Mouse (Mus musculus) limb, embryonic 14.5 days (tissue): ENCODE measurements around the gene Eci1. TPM values are rescaled to one million over a fixed set of nuclear protein-coding genes. Genes with fewer than 3 reads are reported as not detected.
A peak's percentile ranks its signal among the peaks of the same experiment; 100 is the strongest.

Source experiments
- ATAC-seq: fragments of 200-750 bp; cut with Nextera tagmentation; 2 replicates; pipeline ENCODE4 v1.8.0; 2017; ENCODE audit warnings: low read depth, moderate number of reproducible peaks, moderate TSS enrichment; ENCODE audit not compliant: low FRiP score
- DNase-seq: peaks from one replicate; pipeline ENCODE4 v3.0.0-alpha.2; 2015; ENCODE audit warnings: low spot score
- H3K27ac ChIP-seq: fragments of 300-500 bp; sonication (generic); replicated peaks from 2 replicates; pipeline ENCODE4 v1.5.1; 2014; ENCODE audit warnings: low read depth, mild to moderate bottlenecking, low read length, moderate library complexity, mixed read lengths
- H3K27me3 ChIP-seq: fragments of 300-500 bp; sonication (generic); 2 replicates; pipeline ENCODE4 v1.6.1; 2014; ENCODE audit warnings: low read length, mixed read lengths; ENCODE audit not compliant: control insufficient read depth, insufficient read depth
- H3K36me3 ChIP-seq: fragments of 300-500 bp; sonication (generic); 2 replicates; pipeline ENCODE4 v1.6.1; 2014; ENCODE audit warnings: mild to moderate bottlenecking, low read length, moderate library complexity, mixed read lengths; ENCODE audit not compliant: control insufficient read depth, insufficient read depth
- H3K4me1 ChIP-seq: fragments of 300-500 bp; sonication (generic); 2 replicates; pipeline ENCODE4 v1.6.1; 2014; ENCODE audit warnings: antibody characterized with exemption, low read length, mixed read lengths; ENCODE audit not compliant: control insufficient read depth, insufficient read depth
- H3K4me2 ChIP-seq: fragments of 300-500 bp; sonication (generic); replicated peaks from 2 replicates; pipeline ENCODE4 v1.6.1; 2014; ENCODE audit warnings: low read depth, mild to moderate bottlenecking, low read length, moderate library complexity; ENCODE audit not compliant: severe bottlenecking
- H3K4me3 ChIP-seq: fragments of 300-500 bp; sonication (generic); replicated peaks from 2 replicates; pipeline ENCODE4 v1.5.1; 2014; ENCODE audit warnings: low read length
- H3K9ac ChIP-seq: fragments of 300-500 bp; sonication (generic); 2 replicates; pipeline ENCODE4 v1.6.1; 2014; ENCODE audit warnings: mild to moderate bottlenecking, low read depth, low read length, moderate library complexity; ENCODE audit not compliant: severe bottlenecking
- H3K9me3 ChIP-seq: fragments of 300-500 bp; sonication (generic); 2 replicates; pipeline ENCODE4 v1.6.1; 2016; ENCODE audit warnings: low read length; ENCODE audit not compliant: control insufficient read depth
- POLR2A ChIP-seq: fragments of 200-500 bp; IDR thresholded peaks from 2 replicates; pipeline ENCODE4 v1.8.0; 2012; ENCODE audit warnings: inconsistent platforms, mild to moderate bottlenecking, moderate library complexity, borderline replicate concordance; ENCODE audit not compliant: insufficient read depth, insufficient read length; ENCODE audit errors: extremely low read depth
- WGBS: fragments of 180-500 bp; shearing (Covaris S2); extraction: QIAGEN DNeasy Blood & Tissue Kit; methylation state at CpG from one replicate; pipeline ENCODE4 v1.1.7; 2014; 5-methylcytosine and 5-hydroxymethylcytosine counted together
- polyA plus RNA-seq, 2 experiments: library from polyadenylated mRNA; depleted of rRNA in 1 of 2; stranded (reverse) in 1 of 2; unstranded in 1 of 2; fragments of >200 nt; fragmentation: Nextera tagmentation in 1 of 2; extraction: Ambion mirVana in 1 of 2; gene quantifications; 2 replicates each; pipeline versions ENCODE4 v1.2.1 to v1.2.3; 2012 to 2014

The Eci1 gene
- polyA plus RNA-seq, 2 experiments: 48.5 to 51.7 TPM

DNA sequence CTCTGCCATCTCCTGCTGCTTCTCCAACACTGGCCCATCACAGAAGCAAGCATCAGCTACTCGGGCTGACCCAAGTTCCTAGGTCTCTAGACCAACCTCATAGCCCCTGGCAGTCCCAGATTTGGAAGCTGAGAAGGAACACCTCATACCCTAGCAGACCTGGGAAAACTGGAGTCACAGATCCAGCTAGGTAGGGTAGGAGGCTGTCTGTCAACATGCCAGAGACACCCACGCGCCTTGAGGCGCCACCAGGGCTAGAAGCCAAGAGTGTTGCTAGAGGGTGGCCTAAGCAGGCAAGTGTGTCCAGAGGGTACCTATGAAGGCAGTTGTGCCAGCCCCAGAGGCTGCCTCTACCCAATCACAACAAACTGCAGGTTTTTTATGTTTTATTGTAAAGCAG is 17.0 kb downstream of the Eci1 start:
- no peaks in the 10 kb centered on the region for H3K9me3 ChIP-seq
- no peak overlapping the region for H3K4me3 ChIP-seq
- H3K9ac ChIP-seq: no peak overlapping the region
- no peak for TF ChIP-seq POLR2A
- no peaks in the 10 kb centered on the region for H3K4me1 ChIP-seq
- no peaks in the 10 kb centered on the region for H3K27me3 ChIP-seq
- WGBS: 95% methylated on average over 4 of the region's 4 CpGs
- no peak overlapping the region for H3K4me2 ChIP-seq
- DNase-seq: no peak
- H3K27ac ChIP-seq: no peak overlapping the region
- ATAC-seq: no peak
- H3K36me3 ChIP-seq: peaks cover 86% of the 10 kb centered on the region

DNA sequence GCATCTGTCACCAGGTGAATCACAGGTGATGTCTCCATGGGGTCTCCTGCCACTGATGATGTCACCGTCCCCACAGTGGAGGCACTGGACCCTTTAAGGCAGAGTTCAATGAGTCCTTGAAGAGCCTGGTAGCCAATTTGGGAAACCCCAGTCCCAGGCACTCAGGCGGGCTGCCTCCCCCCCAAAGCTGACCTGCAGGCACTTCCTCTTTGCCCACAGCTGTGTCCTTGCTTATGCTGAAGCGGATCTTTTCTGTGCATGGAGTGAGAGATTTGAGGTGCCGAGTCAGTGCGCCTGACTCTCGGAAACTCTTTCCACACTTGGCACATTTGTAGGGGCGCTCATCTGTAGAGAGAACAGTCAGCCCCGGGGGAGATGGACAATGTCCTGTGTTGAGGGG is 20.1 kb downstream of the Eci1 start:
- H3K27ac ChIP-seq: no peak overlapping the region
- TF ChIP-seq POLR2A: no peak
- no peaks in the 10 kb centered on the region for H3K4me1 ChIP-seq
- no peak for ATAC-seq
- H3K9me3 ChIP-seq: no peaks in the 10 kb centered on the region
- H3K4me3 ChIP-seq: no peak overlapping the region
- DNase-seq: no peak
- no peak overlapping the region for H3K4me2 ChIP-seq
- 95% methylated on average over 8 of the region's 8 CpGs for WGBS
- H3K27me3 ChIP-seq: no peaks in the 10 kb centered on the region
- no peak overlapping the region for H3K9ac ChIP-seq
- H3K36me3 ChIP-seq: peaks cover 96% of the 10 kb centered on the region

DNA sequence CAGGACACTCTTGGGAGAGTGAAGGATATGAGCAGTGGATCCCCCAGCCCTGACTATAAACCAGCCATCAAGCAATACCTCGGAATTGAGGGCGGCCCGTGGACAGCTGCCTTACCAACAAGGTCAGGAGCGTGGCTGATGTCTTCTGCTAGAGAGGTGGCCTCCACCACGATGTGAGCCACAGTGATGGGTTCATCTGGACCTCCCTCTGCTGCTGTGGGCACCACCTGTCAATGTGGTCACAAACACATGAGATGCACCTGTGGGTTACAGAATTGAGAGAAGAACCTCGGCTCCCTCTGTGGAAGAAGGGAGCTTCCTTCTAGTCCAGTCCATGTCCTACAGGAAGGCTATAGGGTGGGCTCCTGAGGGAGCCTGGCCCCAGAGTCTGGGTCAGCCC is 23.1 kb downstream of the Eci1 start:
- Histone ChIP-seq H3K9ac (no peak overlapping the region), H3K9me3 (no peaks in the 10 kb centered on the region), H3K4me2 (no peak overlapping the region), H3K36me3 (peaks cover 71% of the 10 kb centered on the region), H3K4me3 (no peak overlapping the region), H3K4me1 (peaks cover 12% of the 10 kb centered on the region), H3K27ac (no peak overlapping the region), H3K27me3 (no peaks in the 10 kb centered on the region)
- ATAC-seq (no peak), DNase-seq (no peak)
- TF ChIP-seq POLR2A: no peak
- WGBS: 89% methylated on average over 6 of the region's 6 CpGs

DNA sequence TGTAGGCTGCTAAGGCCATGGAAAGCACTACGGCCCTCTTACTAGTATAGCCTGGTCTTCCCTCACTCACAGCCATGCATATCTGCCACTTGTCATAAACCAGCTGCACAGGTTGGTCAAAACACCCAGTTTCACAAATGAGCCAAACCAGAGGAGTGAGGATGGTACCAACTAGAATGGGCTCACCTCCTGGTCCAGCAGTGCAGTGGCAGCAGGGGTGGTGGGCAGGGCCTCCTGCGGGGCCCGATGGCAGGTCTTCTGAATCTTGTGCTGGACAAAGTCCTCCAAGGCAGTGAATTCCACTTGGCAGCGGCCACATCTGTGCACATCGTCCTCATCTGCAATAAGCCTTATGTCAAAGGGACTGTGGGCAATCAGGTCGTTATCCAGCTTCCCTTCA is 24.8 kb downstream of the Eci1 start:
- Histone ChIP-seq H3K4me2 (no peak overlapping the region), H3K9me3 (no peaks in the 10 kb centered on the region), H3K27me3 (no peaks in the 10 kb centered on the region), H3K27ac (no peak overlapping the region), H3K36me3 (peaks cover 54% of the 10 kb centered on the region), H3K4me3 (no peak overlapping the region), H3K4me1 (peaks cover 12% of the 10 kb centered on the region), H3K9ac (no peak overlapping the region)
- TF ChIP-seq POLR2A: no peak
- DNase-seq (no peak), ATAC-seq (no peak)
- WGBS: 90% methylated on average over 6 of the region's 6 CpGs

DNA sequence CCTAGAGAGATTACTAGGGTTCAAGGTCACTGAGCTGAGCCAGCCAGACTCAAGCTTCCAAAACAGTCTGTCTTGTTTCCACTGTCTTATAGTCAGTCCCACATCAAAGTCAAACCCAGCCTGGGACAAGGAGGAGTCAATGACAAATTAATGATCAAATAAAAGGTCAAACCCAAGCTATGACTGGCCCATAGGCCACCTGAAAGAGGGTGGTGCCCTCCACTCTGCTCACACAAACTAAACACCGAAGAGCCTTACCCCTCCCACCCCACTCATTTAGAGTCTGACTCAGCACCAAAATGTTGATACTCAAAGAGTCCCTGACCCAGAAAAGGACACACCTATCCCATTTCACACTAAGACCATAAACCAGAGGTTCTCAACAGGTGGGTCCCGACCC is 26.9 kb downstream of the Eci1 start:
- Histone ChIP-seq H3K9me3 (no peaks in the 10 kb centered on the region), H3K27me3 (no peaks in the 10 kb centered on the region), H3K4me3 (no peak overlapping the region), H3K27ac (no peak overlapping the region), H3K36me3 (peaks cover 32% of the 10 kb centered on the region), H3K9ac (no peak overlapping the region), H3K4me1 (peaks cover 12% of the 10 kb centered on the region), H3K4me2 (no peak overlapping the region)
- WGBS: 73% methylated on average over 2 of the region's 2 CpGs
- DNase-seq (no peak), ATAC-seq (no peak)
- no peak for TF ChIP-seq POLR2A

GRCm38 (mm10) chr17:24454218-24454755 is 27.8 kb downstream of the Eci1 start:
- Histone ChIP-seq H3K4me3 (peak overlapping the region; percentile 87), H3K9ac (peak overlapping the region; percentile 89), H3K27me3 (no peaks in the 10 kb centered on the region), H3K4me1 (peaks cover 12% of the 10 kb centered on the region), H3K4me2 (peak overlapping the region; percentile 68), H3K9me3 (no peaks in the 10 kb centered on the region), H3K36me3 (peaks cover 23% of the 10 kb centered on the region), H3K27ac (peak overlapping the region; percentile 95)
- TF ChIP-seq POLR2A: no peak
- ATAC-seq: no peak
- WGBS: 4% methylated on average over 14 of the region's 14 CpGs
- peak; percentile 24 for DNase-seq
